Mouse (Mus musculus) spleen, adult 2 months (tissue): Measurements from ENCODE around the gene Cdca4.

Experiments
- CTCF ChIP-seq: fragments of 200-500 bp; IDR thresholded peaks from 2 replicates; pipeline ENCODE4 v1.5.1; 2011; ENCODE audit warnings: mild to moderate bottlenecking, inconsistent platforms; ENCODE audit not compliant: insufficient read depth, insufficient read length, insufficient replicate concordance; ENCODE audit errors: extremely low read depth
- POLR2A ChIP-seq: fragments of 200-500 bp; IDR thresholded peaks from 2 replicates; pipeline ENCODE4 v1.6.1; 2011; ENCODE audit warnings: low read depth, low read length, inconsistent platforms

- no peak for TF ChIP-seq CTCF
- no peak for TF ChIP-seq POLR2A
Measured at GRCm38 (mm10) chr12:112835046-112835445, 5.8 kb upstream of the Cdca4 start.
